Comparison of ENCODE assay signal across 8 mouse cellular contexts in the genomic region with DNA sequence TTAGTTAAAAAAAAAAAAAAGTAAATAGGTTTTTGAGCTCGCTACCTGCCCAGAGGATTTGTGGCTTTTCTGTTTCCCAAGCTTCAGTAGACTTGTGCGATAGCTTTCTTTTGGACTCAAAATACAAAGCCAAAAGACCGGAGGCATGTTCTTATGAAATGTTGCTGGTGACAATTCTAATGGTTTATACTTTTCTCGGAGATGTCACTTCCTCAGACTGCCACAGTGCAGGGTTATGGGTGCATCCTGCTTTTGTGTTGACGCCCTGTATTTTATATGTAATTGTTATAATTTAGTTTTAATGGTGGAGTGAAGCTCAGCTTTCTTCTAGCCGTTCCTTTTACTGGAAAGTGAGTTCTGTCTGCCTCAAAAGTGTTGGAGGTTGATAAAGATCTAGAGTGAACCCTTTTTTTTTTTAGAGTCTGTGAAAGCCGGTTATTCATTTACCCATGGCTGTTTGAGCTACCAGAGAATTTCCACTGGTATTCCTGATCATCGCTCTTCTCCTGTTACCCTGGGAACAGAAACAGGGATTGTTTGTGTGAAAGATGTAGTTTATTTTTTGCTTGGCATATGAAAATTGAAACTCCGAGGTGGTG. TPM values are rescaled to one million over a fixed set of nuclear protein-coding genes. Genes with fewer than 3 reads are reported as not detected.
A peak's percentile ranks its signal among the peaks of the same experiment; 100 is the strongest.
DNase-seq lines count a peak whose midpoint lies in the region; ATAC-seq and TF ChIP-seq lines count a peak whose summit lies in the region.

No protein-coding gene starts in this region.

- WGBS in hindbrain, embryonic 11.5 days: 11% methylated on average over 9 of the region's 9 CpGs
- WGBS in liver, postnatal 0 days (ENCODE audit: insufficient replicate concordance): 5% methylated on average over 9 of the region's 9 CpGs

- H3K9ac ChIP-seq in hindbrain, embryonic 11.5 days (ENCODE audit: low read depth, low read length): peak overlapping the region; percentile 95; the same call in 1 of the 2 replicates
- peak overlapping the region; percentile 97 for H3K9ac ChIP-seq in liver, postnatal 0 days (replicated peaks)

- H3K27ac ChIP-seq in hindbrain, embryonic 11.5 days (ENCODE audit: low read depth, low read length): peak overlapping the region; percentile 96
- peak overlapping the region; percentile 100 for H3K27ac ChIP-seq in liver, postnatal 0 days (ENCODE audit: low read depth)

- H3K4me3 ChIP-seq in erythroblast, embryonic 14.5 days (replicated peaks): peak overlapping the region; percentile 90
- peak overlapping the region; percentile 92 for H3K4me3 ChIP-seq in hindbrain, embryonic 11.5 days (ENCODE audit: low read depth, low read length)
- peak overlapping the region; percentile 90 for H3K4me3 ChIP-seq in liver, postnatal 0 days (ENCODE audit: low read depth, low read length)

- H3K4me1 ChIP-seq in erythroblast, embryonic 14.5 days (ENCODE audit: control insufficient read depth): peaks cover 78% of the 10 kb centered on the region
- H3K4me1 ChIP-seq in hindbrain, embryonic 11.5 days (replicated peaks; ENCODE audit: control insufficient read depth, insufficient read depth, low read length): no peaks in the 10 kb centered on the region
- peaks cover 49% of the 10 kb centered on the region for H3K4me1 ChIP-seq in liver, postnatal 0 days (ENCODE audit: insufficient read depth)

- no peak for ATAC-seq in erythroblast, adult 5-6 weeks (replicated peaks; ENCODE audit: low FRiP score, poor library complexity, severe bottlenecking)
- no peak for ATAC-seq in hindbrain, embryonic 11.5 days (ENCODE audit: low FRiP score)
- no peak for ATAC-seq in liver, postnatal 0 days

- no peak for TF ChIP-seq EP300 in liver, postnatal 0 days (IDR thresholded peaks at IDR 0.05; ENCODE audit: low read depth)

- peak overlapping the region; percentile 50 for H3K4me2 ChIP-seq in hindbrain, embryonic 11.5 days (replicated peaks; ENCODE audit: low read depth, low read length)
- peak overlapping the region; percentile 64 for H3K4me2 ChIP-seq in liver, postnatal 0 days (ENCODE audit: low read depth, low read length)

- H3K36me3 ChIP-seq in erythroblast, embryonic 14.5 days (ENCODE audit: control insufficient read depth): peaks cover 43% of the 10 kb centered on the region
- H3K36me3 ChIP-seq in hindbrain, embryonic 11.5 days (ENCODE audit: control insufficient read depth, insufficient read depth, low read length): no peaks in the 10 kb centered on the region
- peaks cover 6% of the 10 kb centered on the region; the same call in 1 of the 2 replicates for H3K36me3 ChIP-seq in liver, postnatal 0 days (replicated peaks; ENCODE audit: insufficient read depth, low read length)

- H3K9me3 ChIP-seq in erythroblast, embryonic 14.5 days (ENCODE audit: control insufficient read depth, low read length): no peaks in the 10 kb centered on the region
- no peaks in the 10 kb centered on the region for H3K9me3 ChIP-seq in hindbrain, embryonic 11.5 days (ENCODE audit: control insufficient read depth, low read length)
- H3K9me3 ChIP-seq in liver, postnatal 0 days (ENCODE audit: low read length): no peaks in the 10 kb centered on the region

- H3K27me3 ChIP-seq in erythroblast, embryonic 14.5 days (ENCODE audit: control insufficient read depth): no peaks in the 10 kb centered on the region
- H3K27me3 ChIP-seq in hindbrain, embryonic 11.5 days (ENCODE audit: control insufficient read depth, insufficient read depth, low read length): no peaks in the 10 kb centered on the region
- no peaks in the 10 kb centered on the region for H3K27me3 ChIP-seq in liver, postnatal 0 days (ENCODE audit: insufficient read depth, low read length)

- peak; percentile 14 for DNase-seq in NIH3T3 (ENCODE audit: low read depth)
- DNase-seq in hindbrain, embryonic 11.5 days (ENCODE audit: low spot score): peak; percentile 9
- no peak for DNase-seq in liver, postnatal 0 days
- no peak for DNase-seq in urinary bladder, postnatal 14 days (ENCODE audit: low spot score)
- DNase-seq in cerebellum, adult 9-10 months: no peak
- no peak for DNase-seq in ovary, postnatal 36 days (ENCODE audit: low spot score)

- no peak for TF ChIP-seq CTCF in liver, postnatal 0 days (IDR thresholded peaks at IDR 0.05; ENCODE audit: low read depth)

RNA-seq across cellular contexts. Expression of a gene that starts 1.7 kb away (rescaled TPM):
- polyA plus RNA-seq in erythroblast, embryonic 14.5 days (2012): 0.57 and 0.97 TPM in 2 replicates
- 10.8 and 17.1 TPM in 2 replicates for total RNA-seq in erythroblast, adult 5-6 weeks (2015; ENCODE audit: low replicate concordance)
- total RNA-seq in erythroblast, adult 5-6 weeks (2017; ENCODE audit: low replicate concordance): 14.7 and 18.5 TPM in 2 replicates
- 19.0 and 21.0 TPM in 2 replicates for polyA plus RNA-seq in hindbrain, embryonic 11.5 days (2014; fragmentation: Nextera tagmentation; extraction: Ambion mirVana)
- polyA plus RNA-seq in liver, postnatal 0 days (2015; fragmentation: Nextera tagmentation; extraction: Ambion mirVana): 5.1 and 5.7 TPM in 2 replicates

RNA-seq across cellular contexts. Expression of a gene that starts 56.1 kb away (rescaled TPM):
- 0.02 and 0.05 TPM in 2 replicates for polyA plus RNA-seq in erythroblast, embryonic 14.5 days (2012)
- total RNA-seq in erythroblast, adult 5-6 weeks (2015; ENCODE audit: low replicate concordance): 2.9 and 6.5 TPM in 2 replicates
- total RNA-seq in erythroblast, adult 5-6 weeks (2017; ENCODE audit: low replicate concordance): 5.4 and 5.7 TPM in 2 replicates
- polyA plus RNA-seq in hindbrain, embryonic 11.5 days (2014; fragmentation: Nextera tagmentation; extraction: Ambion mirVana): 8.2 and 9.4 TPM in 2 replicates
- polyA plus RNA-seq in liver, postnatal 0 days (2015; fragmentation: Nextera tagmentation; extraction: Ambion mirVana): 1.3 and 1.7 TPM in 2 replicates

Comparison
In these comparisons a context has a peak if more than half of its experiments do, and no peak if none do; other contexts are left out.
1. DNase-seq: peak in NIH3T3 (single experiment) and hindbrain, embryonic 11.5 days (single experiment); none in liver, postnatal 0 days (single experiment), urinary bladder, postnatal 14 days (single experiment), cerebellum, adult 9-10 months (single experiment) and ovary, postnatal 36 days (single experiment).
2. Peak in every context shown above with its lines, with median percentiles within 50 percentile points of each other: H3K4me3 ChIP-seq.